Mouse (Mus musculus) urinary bladder, adult 2 months (tissue): ENCODE data around the gene Tnfrsf25. TPM values are rescaled to one million over a fixed set of nuclear protein-coding genes. Genes with fewer than 3 reads are reported as not detected.
A peak's percentile ranks its signal among the peaks of the same experiment; 100 is the strongest.

Experiments used
- DNase-seq: peaks from one replicate; pipeline ENCODE4 v3.0.0; 2022; ENCODE audit warnings: low spot score
- polyA plus RNA-seq: library from polyadenylated mRNA; depleted of rRNA; stranded (reverse); fragments of >200 nt; gene quantifications from 2 replicates; pipeline ENCODE4 v1.2.3, GENCODE M21; 2012

Tnfrsf25 gene
- polyA plus RNA-seq, 1 experiment: 3.7 TPM

- no peak for DNase-seq
Observed at GRCm38 (mm10) chr4:152143632-152144031, 27.9 kb downstream of the Tnfrsf25 start.

- no peak for DNase-seq
Observed at GRCm38 (mm10) chr4:152145473-152145872, 29.7 kb downstream of the Tnfrsf25 start.

GRCm38 (mm10) chr4:152146033-152146827 lies 30.5 kb downstream of the Tnfrsf25 start:
- DNase-seq: no peak

GRCm38 (mm10) chr4:152150546-152150945 lies 34.8 kb downstream of the Tnfrsf25 start:
- DNase-seq: no peak

- no peak for DNase-seq
Observed at GRCm38 (mm10) chr4:152151451-152151965, 35.8 kb downstream of the Tnfrsf25 start.

GRCm38 (mm10) chr4:152151966-152152544 lies 36.3 kb downstream of the Tnfrsf25 start, which contains the start of gene Espn:
Gene Espn, minus strand, starts transcription at chr4:152152371.
- DNase-seq: peak; percentile 54

- DNase-seq: peak; percentile 71
Observed at GRCm38 (mm10) chr4:152153771-152154177, 38.0 kb downstream of the Tnfrsf25 start.

- no peak for DNase-seq
Observed at GRCm38 (mm10) chr4:152155019-152155418, 39.3 kb downstream of the Tnfrsf25 start.

GRCm38 (mm10) chr4:152157779-152158584 lies 42.2 kb downstream of the Tnfrsf25 start:
- DNase-seq: no peak

GRCm38 (mm10) chr4:152158585-152159284 lies 43.0 kb downstream of the Tnfrsf25 start, which contains the start of gene Hes2:
Gene Hes2, plus strand, starts transcription at chr4:152158867.
- no peak for DNase-seq

GRCm38 (mm10) chr4:152159285-152159678 lies 43.5 kb downstream of the Tnfrsf25 start:
- DNase-seq: no peak

GRCm38 (mm10) chr4:152160748-152161147 lies 45.0 kb downstream of the Tnfrsf25 start:
- DNase-seq: no peak

GRCm38 (mm10) chr4:152161601-152162000 lies 45.9 kb downstream of the Tnfrsf25 start:
- no peak for DNase-seq

- DNase-seq: no peak
Observed at GRCm38 (mm10) chr4:152162748-152163147, 47.0 kb downstream of the Tnfrsf25 start.

GRCm38 (mm10) chr4:152165036-152165931 lies 49.5 kb downstream of the Tnfrsf25 start:
- peak; percentile 78 for DNase-seq

GRCm38 (mm10) chr4:152168052-152168451 lies 52.3 kb downstream of the Tnfrsf25 start:
- DNase-seq: no peak

GRCm38 (mm10) chr4:152169103-152169502 lies 53.4 kb downstream of the Tnfrsf25 start:
- DNase-seq: no peak
